ENCODE assay signal across 32 mouse cellular contexts in genomic region chr13:60820486-60821175, GRCm38 (mm10). TPM values are rescaled to one million over a fixed set of nuclear protein-coding genes. Genes with fewer than 3 reads are reported as not detected.
"Had no signal": no experiment of that assay in that cellular context is flagged by ENCODE, and none has a peak within 500 bp of the region (broad histone marks: within the 10 kb centered on the region; RNA-seq: fewer than 3 reads in every experiment).

No protein-coding gene starts in this region.

- H3K4me1 ChIP-seq: heart, embryonic 10.5 days; heart, embryonic 12.5 days; hindbrain, embryonic 10.5 days; hindbrain, embryonic 12.5 days; kidney, embryonic 15.5 days; limb, embryonic 13.5 days; limb, embryonic 15.5 days; liver, embryonic 12.5 days had no signal

- H3K27ac ChIP-seq: gastrocnemius, adult 2 months; heart, embryonic 10.5 days; hindbrain, embryonic 10.5 days; hindbrain, embryonic 12.5 days; hindbrain, embryonic 14.5 days; kidney, embryonic 15.5 days; kidney, postnatal 0 days; layer of hippocampus, adult 2 months; left cerebral cortex, adult 2 months; limb, embryonic 13.5 days; limb, embryonic 15.5 days; liver, embryonic 12.5 days; liver, embryonic 14.5 days had no signal

- ATAC-seq: hindbrain, embryonic 16.5 days; inflammation-experienced regulatory T-cells, adult 6 months; liver, embryonic 12.5 days had no signal

- H3K9ac ChIP-seq: heart, embryonic 12.5 days; hindbrain, embryonic 12.5 days; hindbrain, embryonic 14.5 days; kidney, embryonic 15.5 days; limb, embryonic 13.5 days; limb, embryonic 15.5 days; liver, embryonic 12.5 days; liver, embryonic 14.5 days had no signal

- H3K4me2 ChIP-seq: heart, embryonic 12.5 days; hindbrain, embryonic 12.5 days; hindbrain, embryonic 14.5 days; kidney, embryonic 15.5 days; limb, embryonic 13.5 days; limb, embryonic 15.5 days; liver, embryonic 12.5 days had no signal

- DNase-seq: gastrocnemius, adult 2 months; gastrocnemius, postnatal 10 days; gastrocnemius, postnatal 25 days; heart, adult 18-20 months; heart, postnatal 10 days; heart, postnatal 4 days; kidney, adult 11 months; kidney, adult 2 months; kidney, adult 9 months; kidney, postnatal 25 days; kidney, postnatal 4 days; left cerebral cortex, postnatal 4 days had no signal

- H3K9me3 ChIP-seq: heart, embryonic 10.5 days; heart, embryonic 12.5 days; hindbrain, embryonic 10.5 days; hindbrain, embryonic 12.5 days; kidney, embryonic 15.5 days; limb, embryonic 13.5 days; limb, embryonic 15.5 days; liver, embryonic 12.5 days had no signal

- H3K36me3 ChIP-seq: heart, embryonic 10.5 days; heart, embryonic 12.5 days; hindbrain, embryonic 10.5 days; hindbrain, embryonic 12.5 days; kidney, embryonic 15.5 days; limb, embryonic 13.5 days; limb, embryonic 15.5 days; liver, embryonic 12.5 days had no signal

- H3K4me3 ChIP-seq: gastrocnemius, adult 2 months; heart, embryonic 10.5 days; heart, embryonic 12.5 days; hindbrain, embryonic 10.5 days; hindbrain, embryonic 12.5 days; kidney, embryonic 15.5 days; layer of hippocampus, adult 2 months; left cerebral cortex, adult 2 months; limb, embryonic 13.5 days; limb, embryonic 15.5 days; liver, embryonic 12.5 days had no signal

- H3K27me3 ChIP-seq: heart, embryonic 12.5 days; hindbrain, embryonic 12.5 days; kidney, embryonic 15.5 days; limb, embryonic 13.5 days; limb, embryonic 15.5 days; liver, embryonic 12.5 days had no signal

RNA-seq across cellular contexts. Expression of gene Ctsll3, which starts 18.0 kb away (rescaled TPM):
- polyA plus RNA-seq: heart, embryonic 10.5 days; heart, embryonic 12.5 days; heart, embryonic 14.5 days; heart, embryonic 16.5 days; hindbrain, embryonic 10.5 days; hindbrain, embryonic 12.5 days; hindbrain, embryonic 14.5 days; hindbrain, embryonic 16.5 days; inflammation-experienced regulatory T-cells, adult 6 months; kidney, adult 2 months; kidney, embryonic 15.5 days; kidney, postnatal 0 days; limb, embryonic 11.5 days; limb, embryonic 13.5 days; liver, adult 2 months; liver, embryonic 12.5 days; liver, embryonic 14.5 days; liver, embryonic 16.5 days had no signal

RNA-seq across cellular contexts. Expression of gene BC051665, which starts 34.5 kb away (rescaled TPM):
- polyA plus RNA-seq: heart, embryonic 10.5 days; heart, embryonic 12.5 days; heart, embryonic 14.5 days; heart, embryonic 16.5 days; hindbrain, embryonic 10.5 days; hindbrain, embryonic 12.5 days; hindbrain, embryonic 14.5 days; hindbrain, embryonic 16.5 days; inflammation-experienced regulatory T-cells, adult 6 months; kidney, adult 2 months; kidney, embryonic 15.5 days; kidney, postnatal 0 days; limb, embryonic 11.5 days; limb, embryonic 13.5 days; limb, embryonic 15.5 days; liver, adult 2 months; liver, embryonic 12.5 days; liver, embryonic 14.5 days; liver, embryonic 16.5 days had no signal

RNA-seq across cellular contexts. Expression of gene 4930486L24Rik, which starts 43.6 kb away (rescaled TPM):
- polyA plus RNA-seq: heart, embryonic 10.5 days; heart, embryonic 16.5 days; hindbrain, embryonic 10.5 days; kidney, postnatal 0 days; limb, embryonic 11.5 days; limb, embryonic 13.5 days; liver, adult 2 months; liver, embryonic 12.5 days had no signal
